Mouse (Mus musculus) stomach, postnatal 0 days (tissue): ENCODE data around the gene Xrcc6.

Experiments used
- CTCF ChIP-seq: IDR thresholded peaks from 2 replicates; pipeline ENCODE4 v1.5.1; 2016; ENCODE audit warnings: antibody characterized with exemption, low read depth, mild to moderate bottlenecking, moderate library complexity
- EP300 ChIP-seq: optimal IDR thresholded peaks from 2 replicates; pipeline ENCODE3; 2016; ENCODE audit warnings: antibody characterized with exemption

GRCm38 (mm10) chr15:81952310-81952709, 35.3 kb upstream of the Xrcc6 start:
- TF ChIP-seq CTCF (0 out of 2 replicates have a peak, but pooled peaks have one; percentile 3), EP300 (no peak)
